Mouse (Mus musculus): ENCODE measurements around the gene Rcor1.

DNA sequence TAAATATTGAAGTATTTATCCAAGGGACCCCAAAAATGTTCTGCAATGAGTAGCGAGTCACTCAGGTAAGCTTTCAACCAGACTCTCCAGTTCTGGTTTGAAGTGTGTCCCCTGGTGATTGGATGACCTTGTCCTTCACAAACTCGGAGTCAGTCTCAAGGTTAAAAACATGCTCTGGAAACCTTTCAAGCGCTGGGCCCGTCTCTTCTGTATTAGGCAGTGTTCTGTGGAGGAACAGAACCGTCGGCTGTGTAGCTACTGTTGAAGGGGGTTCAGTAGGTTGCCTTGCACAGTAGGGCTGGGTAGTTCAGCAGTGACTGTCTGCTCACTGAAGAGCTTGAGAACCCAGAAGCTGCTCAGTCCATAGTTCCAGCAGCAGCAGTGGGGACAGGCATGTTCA lies 115.5 kb downstream of the Rcor1 start:
- TF ChIP-seq CTCF (IDR thresholded peaks at IDR 0.05; ENCODE audit: extremely low read depth, insufficient read depth, low read length) (no peak), POLR2A (IDR thresholded peaks at IDR 0.05; ENCODE audit: extremely low read depth, insufficient read depth, low read length) (no peak)

All from cortical plate, adult 2 months (tissue).